1 mouse cellular context compared by ENCODE assay signal in the genomic region with DNA sequence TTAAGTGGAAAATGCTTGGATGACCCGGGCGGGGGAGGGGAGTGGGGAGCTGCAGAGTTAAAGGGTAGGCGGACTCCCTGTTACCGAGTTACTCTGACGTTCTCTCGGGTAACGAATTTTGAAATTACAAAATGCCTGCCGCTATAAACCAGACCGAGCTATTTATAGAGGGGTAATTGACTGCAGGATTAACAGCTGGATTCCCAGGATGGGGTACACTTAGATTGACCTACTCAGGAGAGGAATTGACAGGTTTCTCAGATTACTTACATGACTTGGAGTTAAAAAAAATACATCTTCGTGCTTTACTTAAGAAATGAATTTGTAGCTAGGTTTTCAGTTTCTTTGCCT.
A peak's percentile ranks its signal among the peaks of the same experiment; 100 is the strongest.
TF ChIP-seq lines count a peak whose summit lies in the region.

No protein-coding gene starts in this region.

TF ChIP-seq in CH12.LX, 34 proteins besides CTCF, POLR2A, EP300 and RAD21 (continued from another document):
- 0 out of 2 replicates have a peak, but pooled peaks have one; percentile 71 for TF ChIP-seq POLR2AphosphoS2 (IDR thresholded peaks at IDR 0.05; ENCODE audit: low read depth, low read length)
- no peak for TF ChIP-seq PAX5 (IDR thresholded peaks at IDR 0.05; ENCODE audit: low read length)
- no peak for TF ChIP-seq NELFE (IDR thresholded peaks at IDR 0.05; ENCODE audit: low read depth, low read length)
